Mouse (Mus musculus) liver, postnatal 0 days (tissue): ENCODE data around the gene Tmub1.

Experiments
- CTCF ChIP-seq: sonication (generic); IDR thresholded peaks from 2 replicates; pipeline ENCODE4 v1.5.1; 2016; ENCODE audit warnings: antibody characterized with exemption, low read depth
- EP300 ChIP-seq: IDR thresholded peaks from 2 replicates; pipeline ENCODE4 v1.6.1; 2016; ENCODE audit warnings: antibody characterized with exemption, low read depth, mild to moderate bottlenecking

DNA sequence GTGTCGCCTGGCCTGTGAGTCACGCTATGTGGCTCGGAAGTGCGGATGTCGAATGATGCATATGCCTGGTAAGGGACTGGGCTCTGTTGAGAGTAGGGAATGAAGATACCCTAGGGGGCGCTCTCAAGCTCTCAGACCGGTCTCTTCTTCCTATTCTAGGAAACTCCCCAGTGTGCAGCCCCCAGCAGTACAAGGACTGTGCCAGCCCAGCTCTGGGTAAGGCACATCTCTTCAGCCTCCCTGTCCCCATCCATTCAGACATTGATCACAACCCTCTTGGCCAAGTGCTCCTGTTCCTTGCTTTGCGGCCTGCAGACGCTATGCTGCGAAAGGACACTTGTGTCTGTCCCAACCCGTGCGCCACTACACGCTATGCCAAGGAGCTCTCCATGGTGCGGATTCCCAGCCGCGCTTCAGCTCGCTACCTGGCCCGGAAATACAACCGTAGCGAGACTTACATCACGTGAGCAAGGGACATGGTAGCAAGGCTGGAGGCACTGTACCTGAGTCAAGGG is 31.4 kb downstream of the Tmub1 start:
- peak; percentile 76 for TF ChIP-seq CTCF
- no peak for TF ChIP-seq EP300
